Mouse (Mus musculus) T-cell, adult 2 months (primary cell): ENCODE results near the gene Bri3.

ENCODE experiments used
- DNase-seq: peaks from one replicate; pipeline ENCODE4 v3.0.0; 2022; ENCODE audit warnings: low spot score

Bri3 gene

DNA sequence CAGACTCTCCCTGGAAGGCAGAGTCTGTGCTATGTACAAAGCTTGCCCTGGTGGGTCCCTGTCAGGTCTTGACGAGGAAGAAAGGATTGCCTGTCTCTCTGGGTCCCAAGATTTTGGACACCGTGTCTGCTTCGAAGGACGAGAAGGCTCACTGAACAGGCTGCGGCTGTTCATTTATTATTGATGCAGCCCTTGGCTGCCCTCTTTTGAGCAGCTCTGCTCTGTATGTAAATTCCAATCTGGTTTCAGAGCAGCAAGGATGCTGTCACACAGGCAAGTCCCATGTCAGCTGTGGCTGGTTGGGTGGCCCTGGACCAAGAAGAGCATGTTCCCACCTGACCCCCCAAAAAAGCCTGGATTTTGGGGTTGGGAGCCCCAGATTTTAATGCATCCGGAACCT lies 187.2 kb downstream of the Bri3 start:
- DNase-seq: no peak

GRCm38 (mm10) chr5:144439286-144440040 lies 195.2 kb downstream of the Bri3 start:
- no peak for DNase-seq

- no peak for DNase-seq
Observed at GRCm38 (mm10) chr5:144441831-144442271, 197.6 kb downstream of the Bri3 start.

- DNase-seq: no peak
Observed at GRCm38 (mm10) chr5:144446475-144447225, 202.4 kb downstream of the Bri3 start.

DNA sequence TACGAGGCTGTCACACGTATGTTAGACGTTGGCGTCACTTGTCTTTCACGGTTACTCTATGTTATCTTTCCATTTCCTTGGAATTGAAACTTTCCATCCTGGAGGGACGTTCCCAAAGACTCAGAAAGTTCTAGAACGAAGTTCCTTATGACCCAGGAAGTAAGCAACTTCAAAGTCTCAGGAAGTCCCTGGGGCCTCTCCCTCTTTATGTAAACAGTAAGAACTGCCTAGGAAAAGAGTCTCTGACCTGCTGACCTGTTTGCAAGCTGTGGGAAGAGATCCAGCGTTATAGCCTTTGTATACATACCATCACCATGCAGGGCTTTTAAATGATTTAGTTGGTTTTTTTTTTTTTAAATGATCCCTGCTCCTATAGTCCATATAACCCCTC lies 203.0 kb downstream of the Bri3 start:
- DNase-seq: no peak

DNA sequence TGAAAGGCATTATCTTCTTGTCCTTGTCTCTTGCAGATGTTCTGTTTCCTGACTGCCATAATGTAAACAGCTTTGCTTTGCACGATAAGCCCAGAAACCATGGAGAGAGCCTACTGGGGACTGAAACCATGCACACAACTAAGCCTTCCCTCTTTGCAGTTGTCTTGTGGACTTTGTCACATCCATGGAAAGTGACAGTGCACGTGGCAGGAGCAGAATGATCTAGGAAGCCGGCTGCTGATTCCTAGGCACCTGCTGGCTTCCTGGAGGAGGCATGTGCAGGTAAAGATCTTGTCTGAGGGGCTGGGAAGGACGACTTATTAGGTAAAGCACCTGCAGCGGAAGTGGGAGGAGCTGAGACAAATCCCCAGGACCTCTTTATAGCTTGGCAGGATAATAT lies 203.7 kb downstream of the Bri3 start:
- DNase-seq: no peak

GRCm38 (mm10) chr5:144452776-144453455 lies 208.7 kb downstream of the Bri3 start:
- no peak for DNase-seq

- no peak for DNase-seq
Observed at GRCm38 (mm10) chr5:144457623-144458287, 213.5 kb downstream of the Bri3 start.

DNA sequence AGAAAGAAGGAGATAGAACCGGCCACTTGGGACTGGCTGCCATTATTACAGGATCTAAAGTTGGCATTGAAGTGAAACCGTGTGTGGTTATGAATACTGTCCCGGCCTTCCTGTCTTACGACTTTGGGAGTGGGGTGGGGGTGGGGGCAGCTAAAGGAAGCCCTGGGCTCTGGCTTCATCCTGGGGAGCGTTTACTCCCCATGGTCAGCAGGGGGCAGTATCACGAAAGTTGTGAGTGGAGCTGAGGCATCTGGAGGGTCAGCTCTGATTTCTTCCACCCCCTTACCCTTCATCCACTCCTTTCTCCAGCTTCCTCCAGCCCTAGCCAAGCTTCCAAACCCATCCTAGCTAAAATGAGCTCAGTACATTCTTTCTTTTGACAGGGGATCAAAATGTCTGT lies 222.8 kb downstream of the Bri3 start:
- DNase-seq: no peak

DNA sequence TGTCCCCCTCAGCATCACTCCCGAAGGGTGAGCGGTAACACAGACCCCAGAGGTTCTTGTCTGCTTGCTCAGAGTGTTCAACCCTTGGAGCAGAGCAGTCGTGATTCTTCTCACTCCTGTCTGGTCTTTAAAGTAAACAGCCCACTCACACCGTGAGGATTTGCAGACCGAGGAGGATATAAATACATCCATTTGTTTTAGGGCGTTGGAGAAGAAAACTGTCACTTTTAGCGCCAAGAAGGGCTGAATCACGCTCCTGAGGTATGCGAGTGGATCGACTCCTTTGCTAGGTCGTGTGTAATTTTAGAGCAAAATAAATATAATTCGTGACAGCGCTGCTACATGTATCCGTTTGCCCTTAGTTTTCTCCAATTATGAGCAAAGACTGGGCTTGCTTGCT lies 228.8 kb downstream of the Bri3 start:
- DNase-seq: no peak

- no peak for DNase-seq
Observed at GRCm38 (mm10) chr5:144479677-144480171, 235.5 kb downstream of the Bri3 start.

GRCm38 (mm10) chr5:144483659-144484375 lies 239.6 kb downstream of the Bri3 start:
- no peak for DNase-seq

GRCm38 (mm10) chr5:144491308-144491707 lies 247.1 kb downstream of the Bri3 start:
- no peak for DNase-seq
